Mouse (Mus musculus) MN1 (cell line): ENCODE data around the gene Carhsp1.
A peak's percentile ranks its signal among the peaks of the same experiment; 100 is the strongest.

ENCODE experiments used
- DNase-seq: peaks from one replicate; pipeline ENCODE4 v3.0.0-alpha.2; 2016; ENCODE audit warnings: low spot score

Carhsp1 gene

DNA sequence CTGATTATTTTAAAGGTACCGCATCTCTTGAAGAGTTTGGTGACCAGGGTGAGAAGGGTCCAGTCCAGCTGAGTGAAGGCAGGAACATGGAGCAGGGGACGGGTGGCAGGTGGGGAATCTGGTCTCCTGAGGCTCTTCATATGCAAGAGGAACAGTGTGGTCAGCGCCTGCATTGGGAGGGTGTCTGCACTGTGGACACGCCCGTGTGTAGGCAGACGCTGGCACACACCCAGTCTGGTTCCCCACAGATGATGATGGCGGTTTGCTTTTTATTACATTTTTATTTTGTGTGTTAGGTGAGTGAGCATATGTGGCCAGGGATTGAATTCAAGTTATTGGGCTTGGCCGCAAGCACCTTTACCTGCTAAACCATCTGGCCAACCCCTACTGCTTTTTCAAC, 3.6 kb upstream of the Carhsp1 start:
- no peak for DNase-seq

DNA sequence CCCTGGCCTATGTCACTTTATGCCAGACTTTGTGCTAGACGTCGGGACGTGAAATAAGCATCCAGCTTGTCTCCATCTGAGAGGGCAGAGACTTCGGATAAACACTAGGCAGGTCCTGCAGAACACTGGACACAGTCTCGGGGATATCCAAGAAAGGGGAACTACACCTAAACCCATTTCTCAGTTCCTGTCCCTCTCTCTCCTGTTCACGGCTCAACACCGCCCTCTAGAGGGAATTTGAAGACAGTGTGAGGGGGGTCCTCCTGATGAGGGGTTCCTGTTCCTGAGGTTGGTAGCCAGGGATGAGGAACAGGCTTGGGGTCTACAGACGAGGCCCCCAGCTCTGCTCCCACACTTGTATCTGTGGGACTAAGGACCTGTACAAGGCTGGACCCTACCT, 2.2 kb upstream of the Carhsp1 start:
- peak; percentile 61 for DNase-seq

DNA sequence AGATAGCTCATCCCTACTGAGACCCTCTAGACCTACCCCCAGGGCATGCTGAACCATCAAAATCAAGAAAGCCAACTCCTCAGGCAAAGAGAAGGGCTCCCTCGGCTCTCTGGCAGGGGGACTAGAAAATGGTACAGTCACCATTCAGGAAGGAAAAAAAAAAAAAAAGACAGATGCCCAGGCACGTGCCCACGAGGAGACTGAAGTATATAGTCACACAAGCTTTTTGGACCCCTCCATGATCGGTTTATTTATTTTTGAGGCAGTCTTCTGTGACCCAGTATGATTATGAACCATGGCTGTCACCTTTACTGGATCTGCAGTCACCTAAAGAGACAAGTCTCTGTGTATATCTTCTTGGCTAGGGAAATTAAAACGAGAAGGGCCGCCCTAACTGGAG, 1.4 kb upstream of the Carhsp1 start:
- DNase-seq, result no peak

DNA sequence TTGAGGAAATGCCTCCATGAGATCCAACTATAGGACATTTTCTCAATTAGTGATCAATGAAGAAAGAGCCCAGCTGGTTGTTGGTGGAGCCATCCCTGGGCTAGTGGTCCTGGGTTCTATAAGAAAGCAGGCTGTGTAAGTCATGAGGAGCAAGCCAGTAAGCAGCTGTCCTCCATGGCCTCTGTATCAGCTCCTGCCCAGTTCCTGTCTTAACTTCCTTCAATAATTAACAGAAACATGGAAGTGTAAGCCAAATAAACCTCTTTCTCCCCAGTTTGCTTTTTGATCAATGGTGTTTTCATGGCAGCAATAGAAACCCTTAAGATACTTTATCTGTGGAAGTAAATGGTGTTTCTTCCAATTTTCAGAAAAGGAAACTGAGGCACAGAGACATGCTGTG, 856 bp upstream of the Carhsp1 start:
- no peak for DNase-seq

DNA sequence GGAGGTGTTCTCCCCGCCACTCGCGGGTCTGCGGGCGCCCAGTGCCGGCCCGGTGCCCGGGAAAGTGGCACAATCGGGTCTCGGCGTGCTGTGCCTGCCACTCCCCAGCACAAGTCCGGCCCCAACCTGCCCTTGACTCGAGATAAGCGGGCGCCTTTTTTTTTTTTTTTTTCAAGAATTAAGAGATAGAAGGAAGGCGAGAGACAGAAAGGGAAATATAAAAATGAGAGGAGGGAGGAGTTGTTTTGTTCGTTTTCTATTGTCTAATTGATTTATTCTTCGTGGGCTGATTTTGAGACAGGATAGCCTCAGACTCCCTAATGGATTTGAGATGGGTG, 364 bp upstream of the Carhsp1 start:
- no peak for DNase-seq

DNA sequence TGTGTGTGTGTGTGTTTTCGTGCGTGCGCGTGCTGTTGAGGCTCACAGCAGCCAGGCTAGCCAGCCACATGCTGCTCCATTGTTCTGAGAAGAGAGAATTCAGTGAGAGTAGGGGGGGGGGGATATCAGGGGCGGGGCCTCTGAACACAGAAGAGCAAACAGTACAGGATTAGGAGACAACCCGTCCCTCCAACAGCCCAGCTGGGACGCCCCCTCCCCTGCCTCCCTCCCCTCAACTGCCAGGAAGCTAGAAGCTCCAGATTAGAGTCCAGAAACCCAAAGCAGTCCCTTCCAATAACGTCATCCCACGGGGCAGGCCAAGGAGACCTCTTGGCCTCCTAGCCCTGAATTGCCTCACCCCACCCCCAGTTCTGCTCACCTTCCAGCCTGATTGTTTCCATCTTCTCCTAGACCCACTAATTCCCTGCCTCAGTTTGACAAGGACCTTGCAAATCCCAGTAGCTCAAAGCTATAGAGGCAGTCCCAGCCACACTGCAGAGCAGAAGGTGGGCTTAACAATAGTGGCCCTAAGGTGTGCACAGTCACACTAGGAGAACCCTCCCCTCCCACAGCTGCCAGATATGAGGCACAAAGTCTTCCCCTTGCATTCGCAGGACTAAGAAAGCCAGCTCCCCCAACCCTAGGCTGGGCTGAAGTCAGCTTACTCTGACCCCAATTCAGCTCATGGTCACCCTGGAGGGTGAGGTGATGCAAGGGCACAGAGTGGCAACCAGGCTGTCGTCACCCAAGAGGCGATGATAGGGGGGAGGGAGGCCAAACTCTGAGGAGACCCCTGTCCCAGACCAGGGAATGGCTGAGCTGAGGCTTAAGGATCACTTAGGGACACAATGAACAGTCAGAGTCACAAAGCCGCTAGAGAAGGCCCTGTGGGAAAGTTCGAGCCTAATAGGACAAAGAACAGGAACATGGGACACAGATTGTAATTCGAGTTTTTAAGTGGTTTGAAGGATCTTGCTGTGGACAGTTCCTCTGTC, 1.6 kb downstream of the Carhsp1 start:
- DNase-seq, result peak; percentile 51

DNA sequence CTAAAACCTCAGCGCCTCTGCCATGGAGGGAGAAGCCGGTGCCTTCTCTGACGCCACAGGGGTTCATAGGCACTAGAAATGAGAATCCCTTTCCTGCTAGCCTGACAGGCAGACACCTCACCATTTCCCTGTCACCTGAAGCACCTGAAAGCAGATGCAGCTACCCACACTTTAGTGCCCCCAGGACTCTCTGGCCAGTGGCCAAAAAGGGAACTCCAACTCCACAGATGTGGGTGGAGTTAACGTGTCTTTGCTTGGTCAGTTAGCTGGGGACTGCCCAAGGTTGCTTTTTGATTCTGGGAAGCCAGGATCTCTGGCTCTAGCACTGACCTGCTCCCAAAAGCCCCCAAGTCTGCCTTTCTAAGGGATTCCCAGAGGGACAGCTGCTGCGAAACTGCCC, 2.5 kb downstream of the Carhsp1 start:
- peak; percentile 18 for DNase-seq

DNA sequence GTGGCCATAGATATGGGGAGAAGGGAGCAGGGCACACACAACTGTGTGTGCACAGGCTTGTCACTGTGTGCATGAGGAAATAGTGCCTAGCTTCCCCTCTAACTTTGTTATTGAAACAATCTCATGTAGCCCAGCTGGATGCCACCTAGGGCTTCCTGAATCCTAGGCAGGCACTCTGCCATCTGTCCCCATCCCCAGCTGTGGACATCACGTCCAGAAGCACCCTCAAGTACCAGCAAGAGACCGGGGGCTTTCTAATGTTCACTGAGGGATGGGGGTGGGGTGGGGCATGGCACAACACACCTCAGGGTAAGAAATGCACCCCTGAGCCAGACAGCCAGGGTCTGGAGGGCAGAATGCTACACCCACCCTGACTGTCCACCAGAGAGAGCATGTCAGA, 3.6 kb downstream of the Carhsp1 start:
- DNase-seq, result no peak

DNA sequence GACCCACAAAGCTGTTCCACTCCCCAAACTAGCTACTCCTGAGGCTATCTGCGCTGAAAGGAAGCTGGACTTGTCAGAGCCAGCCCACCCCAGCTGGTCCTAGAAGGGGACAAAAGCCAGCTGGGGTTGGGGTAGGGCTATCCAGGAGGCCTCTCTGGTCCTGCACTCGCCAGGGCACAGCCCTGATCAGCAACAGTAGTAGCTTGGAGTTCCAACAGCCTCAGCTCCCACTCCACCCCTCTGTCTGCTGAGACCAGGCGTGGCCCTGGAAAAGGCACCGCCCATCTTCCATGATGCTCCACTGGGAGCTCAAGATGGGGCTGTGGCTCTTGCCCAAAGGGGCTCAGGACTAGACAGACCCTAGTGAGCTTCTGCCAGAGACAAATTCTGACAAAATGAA, 4.1 kb downstream of the Carhsp1 start:
- DNase-seq, result no peak

DNA sequence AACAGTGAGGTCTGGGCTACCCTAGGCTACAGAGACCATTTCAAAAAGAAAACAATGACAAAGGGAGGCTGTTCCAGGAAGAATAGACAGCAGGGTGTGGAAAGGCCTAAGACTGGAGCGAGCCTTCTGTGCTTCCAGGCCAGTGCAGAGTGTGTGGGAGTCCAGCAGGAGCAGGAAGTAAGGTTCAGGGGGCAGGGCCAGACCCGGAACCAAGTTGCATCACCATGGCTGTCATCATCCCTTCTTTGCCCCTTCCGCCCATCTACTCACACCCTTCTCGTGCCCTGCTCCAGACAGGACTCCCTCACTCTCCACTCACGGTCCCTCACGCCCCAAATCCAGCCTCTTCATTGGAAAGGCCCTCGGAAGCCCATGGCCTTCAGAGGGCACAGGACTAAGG, 4.7 kb downstream of the Carhsp1 start:
- no peak for DNase-seq

DNA sequence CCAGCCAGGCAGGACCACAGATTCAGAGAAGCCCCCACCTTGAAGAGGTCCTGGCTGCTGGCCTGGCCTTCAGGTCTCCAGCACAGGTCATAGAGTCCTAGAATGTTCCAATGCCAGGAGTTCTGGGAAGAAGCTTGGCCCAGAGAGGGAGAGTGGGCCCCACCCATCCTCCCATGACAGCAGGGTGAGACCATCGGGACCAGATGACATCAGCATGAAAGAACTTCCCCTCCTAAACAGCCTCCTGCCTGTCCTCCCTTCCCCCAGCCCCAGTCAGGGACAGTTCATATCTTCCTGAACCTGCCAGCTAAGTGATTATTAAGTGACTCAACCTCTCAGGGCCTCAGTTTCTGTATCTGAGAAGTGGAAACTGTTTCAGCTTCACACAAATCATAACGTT, 5.5 kb downstream of the Carhsp1 start:
- peak; percentile 24 for DNase-seq

DNA sequence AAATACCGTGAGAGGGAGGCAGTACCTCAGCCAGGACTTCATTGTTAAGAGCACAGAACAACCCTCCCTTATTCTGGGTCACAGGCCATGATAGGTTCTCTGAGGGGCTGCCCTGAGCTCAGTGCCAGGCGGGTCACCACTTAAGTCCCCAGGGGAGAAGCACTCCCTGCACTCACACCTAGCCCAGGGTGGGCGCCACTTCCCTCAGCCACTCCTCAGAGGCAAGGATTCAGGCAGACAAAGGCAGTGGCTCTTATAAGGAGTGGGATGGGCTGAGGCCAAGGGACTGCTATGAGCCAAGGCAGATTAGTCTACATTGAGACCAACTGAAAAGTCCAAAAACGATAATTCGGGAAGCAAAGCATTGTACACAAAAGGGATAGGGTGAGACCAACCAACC, 6.6 kb downstream of the Carhsp1 start:
- DNase-seq, result no peak

DNA sequence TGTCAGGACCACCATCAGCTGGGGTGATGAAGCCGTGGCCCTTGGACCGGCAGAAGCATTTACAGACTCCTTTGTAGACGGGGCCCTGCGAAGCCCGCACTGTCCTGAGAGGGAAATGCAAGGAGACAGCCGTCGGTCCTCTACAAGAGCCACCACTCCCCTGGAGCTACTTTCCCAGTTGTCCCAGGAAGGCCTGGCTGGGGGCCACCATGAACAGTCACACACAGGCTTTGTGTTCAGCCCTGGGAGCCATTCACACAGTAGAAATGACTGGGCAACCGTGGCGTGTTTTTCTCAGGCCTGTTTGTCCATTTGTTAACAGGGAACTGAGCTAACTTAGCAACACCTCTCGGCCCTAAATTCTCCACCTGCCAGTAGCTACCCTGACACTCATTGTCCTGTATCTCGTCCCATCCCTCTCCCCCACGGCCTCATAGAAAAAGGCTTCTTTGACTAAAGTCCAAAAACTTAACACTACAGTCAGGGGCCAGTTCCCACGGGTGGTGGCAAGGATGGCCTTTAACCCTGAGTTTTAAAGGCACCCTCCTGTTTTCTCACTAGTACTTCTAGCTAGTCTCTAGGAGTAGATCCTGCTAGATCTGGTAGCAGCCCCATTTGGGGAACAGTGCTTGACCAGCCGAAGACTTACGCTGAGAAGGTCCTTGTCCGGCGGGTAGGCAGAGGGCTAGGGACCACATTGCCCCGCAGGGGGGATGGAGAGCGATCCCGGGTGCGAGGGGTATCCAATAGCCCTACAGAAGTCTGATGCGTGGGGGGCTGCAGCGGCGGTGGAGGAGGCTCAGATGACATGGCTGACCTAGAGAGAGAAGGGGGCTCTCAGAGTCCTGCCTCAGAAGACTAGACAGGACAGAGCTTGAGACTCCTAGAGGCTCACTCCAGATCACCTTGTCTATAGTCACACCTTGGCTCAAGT, 8.1 kb downstream of the Carhsp1 start:
- no peak for DNase-seq

DNA sequence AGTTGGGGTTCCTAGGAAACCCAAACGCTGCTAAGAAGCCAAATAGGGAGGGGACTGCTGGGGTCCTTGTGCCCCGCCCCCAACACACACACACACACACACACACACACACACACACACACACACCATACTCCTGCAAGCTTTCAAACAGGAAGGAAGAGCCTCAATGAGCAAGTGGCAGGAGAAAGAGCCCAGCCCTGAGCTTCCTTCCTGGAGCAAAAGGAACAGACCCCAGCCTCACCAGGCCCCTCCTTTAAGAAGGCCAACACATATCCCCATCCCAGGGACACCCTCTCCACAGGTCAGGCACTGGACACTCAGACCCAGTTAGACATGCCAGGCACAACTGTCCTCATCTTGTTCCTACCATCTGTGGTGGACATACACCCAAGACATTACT, 8.9 kb downstream of the Carhsp1 start:
- no peak for DNase-seq

DNA sequence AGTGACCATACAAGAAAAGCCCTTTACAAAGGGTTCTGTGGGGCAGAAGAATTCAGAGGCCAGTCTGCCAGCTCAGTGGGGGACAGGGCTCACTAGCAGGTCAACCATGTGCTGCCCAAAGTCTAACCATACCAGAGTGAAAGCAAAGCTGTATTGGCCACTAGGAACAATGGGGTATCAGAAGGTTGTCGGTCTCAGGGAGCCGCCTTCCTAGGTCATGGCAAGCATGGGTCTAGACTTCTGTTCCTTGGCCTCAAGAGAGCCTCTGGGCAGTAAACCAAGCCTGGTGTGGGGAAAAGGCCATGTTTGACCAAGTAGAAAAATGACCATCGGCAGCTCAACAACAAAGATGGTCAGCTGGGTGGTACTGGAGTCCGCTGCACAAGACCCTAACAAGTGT, 13.2 kb downstream of the Carhsp1 start:
- no peak for DNase-seq

DNA sequence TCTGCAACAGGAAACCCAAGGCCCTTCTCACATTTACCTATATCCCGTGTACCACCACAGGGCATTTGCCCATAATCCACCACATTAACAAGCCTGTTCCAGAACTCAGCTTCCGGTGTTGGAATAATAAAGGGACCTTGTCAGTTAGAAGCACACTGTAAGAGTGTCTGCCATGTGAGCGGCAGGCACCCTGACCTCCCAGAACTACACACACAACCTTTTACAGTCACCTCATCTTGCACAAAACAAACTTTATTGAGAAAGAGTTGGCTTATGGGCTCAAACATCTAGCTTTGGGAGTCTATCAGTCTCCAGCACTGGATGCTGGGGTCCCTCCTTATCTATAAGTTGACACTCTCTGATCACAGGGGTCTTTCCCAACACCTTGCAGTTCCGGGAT, 13.6 kb downstream of the Carhsp1 start:
- no peak for DNase-seq

DNA sequence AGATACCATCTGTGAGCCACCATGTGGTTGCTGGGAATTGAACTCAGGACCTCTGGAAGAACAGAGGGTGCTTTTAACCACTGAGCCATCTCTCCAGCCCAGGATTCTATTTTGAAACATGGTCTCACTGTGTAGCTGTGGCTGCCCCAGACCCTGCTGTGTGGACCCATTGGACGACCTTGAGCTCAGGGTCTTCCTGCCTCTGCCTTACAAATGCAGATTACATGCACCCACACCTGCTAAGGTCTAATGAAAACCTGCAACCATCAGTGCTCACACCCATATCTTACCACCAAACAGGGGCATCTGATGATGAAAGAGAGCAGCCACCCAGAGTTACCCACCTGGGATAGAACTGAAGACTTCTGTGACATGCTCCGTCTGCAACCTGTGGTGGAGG, 15.7 kb downstream of the Carhsp1 start:
- DNase-seq, result no peak

DNA sequence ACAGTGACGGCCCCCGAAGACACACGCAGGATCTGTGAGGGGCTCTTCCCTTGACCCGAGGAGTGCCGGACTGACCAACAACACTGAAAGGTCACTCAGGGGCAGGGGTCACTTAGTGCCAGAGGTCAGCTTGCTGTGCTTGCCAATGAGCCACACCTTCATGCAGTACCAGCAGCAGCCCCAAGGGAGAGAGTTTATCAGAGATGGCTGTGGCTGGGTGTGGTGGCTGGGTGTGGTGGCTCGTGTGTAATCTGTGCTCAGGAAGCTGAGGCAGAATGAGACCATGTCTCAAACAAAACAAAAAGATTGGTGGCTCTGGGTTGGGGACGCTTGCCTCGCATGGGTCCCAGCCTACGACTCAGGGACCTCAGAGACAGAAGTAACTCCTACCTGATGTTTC, 16.4 kb downstream of the Carhsp1 start:
- DNase-seq, result no peak

DNA sequence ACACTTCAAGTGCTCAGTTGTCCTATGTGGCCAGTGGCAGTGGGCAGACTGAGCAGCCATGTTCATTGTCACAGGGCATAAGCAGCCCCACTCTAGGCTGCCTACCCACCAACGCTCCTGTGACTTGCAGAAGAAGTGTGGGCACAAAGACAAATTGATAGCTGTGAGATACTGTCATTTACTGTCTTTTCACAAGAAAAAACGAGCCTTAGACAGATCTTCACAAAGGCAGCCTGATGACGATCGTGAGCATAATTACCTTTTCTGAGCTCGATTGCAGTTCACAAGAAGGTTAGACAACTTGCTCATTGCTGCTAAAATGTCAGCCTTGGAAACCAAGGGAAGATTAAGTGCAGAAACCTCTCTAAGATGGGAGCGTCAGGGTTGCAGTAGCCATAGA, 16.8 kb downstream of the Carhsp1 start:
- no peak for DNase-seq

DNA sequence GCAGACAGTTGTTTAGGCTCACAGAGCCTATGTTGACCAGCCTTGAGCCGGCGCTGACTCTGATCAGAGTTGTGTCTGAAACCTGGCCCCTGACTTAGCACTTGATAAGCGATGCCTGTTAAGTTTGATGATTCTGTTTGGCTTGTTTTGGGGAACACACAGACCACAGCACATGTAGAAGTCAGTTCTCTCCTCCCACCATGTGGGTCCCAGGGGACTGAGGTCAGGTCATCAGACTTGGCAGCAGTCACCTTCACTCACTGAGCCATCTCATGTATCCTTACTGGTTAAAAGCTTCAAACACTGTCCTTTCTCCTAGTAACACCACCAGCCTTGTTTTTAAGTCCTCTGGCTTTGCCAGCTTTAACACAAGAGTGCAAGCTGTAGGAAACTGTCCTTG, 21.9 kb downstream of the Carhsp1 start:
- DNase-seq, result peak; percentile 39

DNA sequence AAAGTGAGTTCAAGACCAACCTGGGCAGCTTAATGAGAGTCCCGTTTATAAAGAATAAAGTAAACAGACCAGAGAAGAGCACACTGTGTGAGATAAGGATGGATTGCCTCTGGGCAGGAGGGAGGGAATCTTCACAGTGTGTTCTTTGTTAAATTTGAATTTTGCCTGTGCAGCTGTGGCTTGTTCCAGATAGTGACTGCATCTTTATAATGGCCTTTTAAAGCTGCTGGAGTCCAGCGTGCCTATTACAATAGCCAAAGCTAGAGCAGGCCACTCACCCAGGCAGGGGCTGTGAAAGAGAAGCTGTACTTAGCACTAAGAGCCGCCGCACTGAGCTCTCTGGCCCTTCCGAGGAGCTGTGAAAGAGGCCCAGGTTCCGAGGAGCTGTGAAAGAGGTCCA, 26.4 kb downstream of the Carhsp1 start:
- DNase-seq, result no peak

DNA sequence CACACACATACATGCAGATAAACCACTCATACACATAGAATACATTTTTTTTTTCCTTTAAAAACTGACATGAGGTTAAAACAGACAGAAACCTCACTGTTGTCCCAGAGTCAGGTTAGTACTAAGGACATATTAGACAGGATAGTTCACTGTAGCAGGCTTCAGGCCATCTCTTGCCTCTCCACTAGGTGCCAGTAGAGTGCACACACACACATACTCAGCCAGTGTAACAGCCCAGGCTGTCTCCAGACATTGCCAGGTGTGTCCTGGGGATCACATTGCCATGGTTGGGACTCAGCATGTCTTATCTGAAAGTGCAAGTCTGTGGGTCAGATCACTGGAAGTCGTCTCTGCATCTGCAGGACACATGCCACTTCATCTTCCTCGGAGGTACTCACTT, 28.1 kb downstream of the Carhsp1 start:
- DNase-seq, result peak; percentile 73
